Mouse (Mus musculus): ENCODE results near the gene Gm5662.
"Not testable (repeated sequence)": the region's sequence is repeated elsewhere in the genome, so short reads cannot be mapped to it uniquely, and the experiment has no call there.

Gene Gm5662

DNA sequence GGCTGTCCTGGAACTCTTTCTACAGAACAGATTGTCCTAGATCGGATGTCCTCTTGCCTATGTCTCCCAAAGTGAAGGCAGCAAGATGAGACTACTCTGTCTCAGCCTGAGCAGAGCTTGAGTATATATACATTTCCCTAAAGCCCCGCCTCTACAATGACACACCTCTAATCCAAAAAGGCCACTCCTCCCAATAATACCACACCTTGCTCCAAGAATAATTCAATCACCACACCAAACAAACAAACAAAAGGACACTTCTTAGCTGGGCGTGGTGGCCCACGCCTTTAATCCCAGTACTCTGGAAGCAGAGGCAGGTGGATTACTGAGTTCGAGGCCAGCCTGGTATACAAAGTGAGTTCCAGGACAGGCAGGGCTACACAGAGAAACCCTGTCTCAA, at the start of gene Gm5662:
Gene Gm5662 (minus strand): TSS at position 101 of the 400 bp plus-strand sequence.
- DNase-seq (ENCODE audit: low read depth, low spot score), result not testable (repeated sequence)

GRCm38 (mm10) chr12:88323926-88324325, 49.6 kb upstream of the Gm5662 start, which contains the start of gene Gm5039:
Gm5039 (minus strand) TSS chr12:88324026.
- not testable (repeated sequence) for DNase-seq (ENCODE audit: low read depth, low spot score)

DNA sequence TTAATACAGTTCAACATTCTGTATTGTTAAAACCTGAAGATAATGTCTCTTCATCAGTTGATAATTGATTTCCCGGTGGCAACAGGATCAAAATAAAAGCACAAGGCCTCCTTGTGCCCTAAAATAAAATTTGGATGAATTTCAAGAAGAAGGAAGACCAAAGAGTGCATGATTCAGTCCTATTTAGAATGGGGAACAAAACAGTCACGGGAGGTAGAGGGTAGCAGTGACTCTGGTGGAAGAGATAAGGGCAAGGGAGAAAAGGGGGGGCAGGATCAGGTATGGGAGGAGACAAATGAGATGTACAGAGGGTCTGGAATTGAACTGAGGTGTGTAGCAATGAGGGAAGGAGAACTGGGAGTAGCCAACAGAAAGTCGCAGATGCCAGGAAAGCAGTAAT, 40.3 kb upstream of the Gm5662 start:
- no peak for DNase-seq (ENCODE audit: low read depth, low spot score)

DNA sequence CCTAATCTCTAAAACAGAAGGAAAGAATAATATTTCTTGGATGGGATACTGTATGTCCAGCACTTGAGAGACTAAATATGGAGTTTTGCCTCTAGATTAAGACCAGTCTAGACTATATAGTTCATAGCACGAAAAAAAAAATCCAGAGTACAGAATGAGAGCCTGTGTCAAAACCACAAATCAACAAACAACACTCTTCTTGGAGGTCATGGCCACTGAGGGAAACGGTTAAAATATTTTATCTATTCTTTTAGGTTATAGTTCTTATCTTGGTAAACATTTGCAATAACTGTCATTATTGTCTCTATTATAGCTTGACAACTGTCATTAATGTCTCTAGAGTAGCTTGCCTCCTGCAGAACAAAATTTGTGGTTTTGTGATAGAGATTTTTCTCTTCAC, 22.9 kb upstream of the Gm5662 start:
- not testable (repeated sequence) for DNase-seq (ENCODE audit: low read depth, low spot score)

GRCm38 (mm10) chr12:88293082-88293481, 18.8 kb upstream of the Gm5662 start:
- DNase-seq (ENCODE audit: low read depth, low spot score), result not testable (repeated sequence)

DNA sequence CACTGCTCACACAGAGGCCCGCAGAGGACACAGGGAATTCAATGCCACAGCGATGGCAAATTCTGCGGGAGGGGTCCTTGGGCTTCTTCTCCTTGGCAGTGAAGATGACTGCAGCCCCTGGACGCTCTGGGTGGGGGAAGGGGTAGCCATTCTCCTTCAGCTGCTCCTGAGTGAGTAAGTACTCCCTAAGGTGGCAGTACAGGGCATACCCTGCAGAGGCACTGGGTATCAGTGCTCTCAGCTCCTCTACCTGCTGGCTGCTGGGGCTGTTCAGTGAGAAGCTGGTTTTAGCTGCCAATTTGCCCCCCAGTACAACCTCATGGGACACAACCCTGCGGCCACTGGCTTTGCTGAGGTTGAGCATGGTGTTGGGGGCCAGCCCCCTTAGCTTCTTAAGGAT, 10.9 kb upstream of the Gm5662 start:
- DNase-seq (ENCODE audit: low read depth, low spot score), result not testable (repeated sequence)

DNA sequence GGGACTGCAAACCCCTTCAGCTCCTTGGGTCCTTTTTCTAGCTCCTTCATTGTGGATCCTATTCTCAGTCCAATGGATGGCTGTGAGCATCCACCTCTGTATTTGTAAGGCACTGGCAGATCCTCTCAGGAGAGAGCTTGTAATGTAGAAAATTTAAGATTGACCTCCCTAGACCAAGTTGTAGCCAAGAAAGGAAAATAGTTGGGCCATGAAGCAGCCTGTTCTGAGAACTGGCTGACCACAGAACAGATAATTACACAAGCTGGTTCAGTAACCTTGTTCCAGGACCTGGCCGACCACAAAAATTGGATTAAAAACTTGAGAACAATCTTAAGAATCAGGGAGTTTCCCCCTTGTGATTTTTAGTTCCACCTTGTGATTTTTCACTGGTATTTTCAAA, 17.1 kb downstream of the Gm5662 start:
- no peak for DNase-seq (ENCODE audit: low read depth, low spot score)

DNA sequence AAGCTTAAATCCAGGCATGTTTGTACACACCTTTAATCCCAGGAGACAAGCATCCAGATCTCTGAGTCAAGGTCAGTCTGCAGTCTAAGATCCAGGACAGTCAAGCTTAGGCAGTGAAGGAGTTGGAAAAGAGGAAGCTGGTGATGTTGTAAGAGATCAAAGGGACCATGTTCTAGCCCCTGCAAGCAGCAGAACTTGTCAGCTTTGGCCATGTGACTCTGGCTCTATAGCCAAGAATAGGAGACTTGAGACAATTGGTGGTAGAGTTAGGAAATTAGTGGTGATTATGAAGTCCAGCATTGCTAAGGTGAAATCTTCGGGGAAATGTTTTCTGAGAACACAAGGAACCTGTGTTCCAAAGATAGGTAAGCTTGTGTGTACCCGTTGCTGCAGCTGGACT, 18.4 kb downstream of the Gm5662 start:
- DNase-seq (ENCODE audit: low read depth, low spot score), result not testable (repeated sequence)

GRCm38 (mm10) chr12:88250000-88250399, 24.3 kb downstream of the Gm5662 start, which contains the start of gene Gm8332:
Gm8332 (minus strand) TSS chr12:88250100.
- not testable (repeated sequence) for DNase-seq (ENCODE audit: low read depth, low spot score)

DNA sequence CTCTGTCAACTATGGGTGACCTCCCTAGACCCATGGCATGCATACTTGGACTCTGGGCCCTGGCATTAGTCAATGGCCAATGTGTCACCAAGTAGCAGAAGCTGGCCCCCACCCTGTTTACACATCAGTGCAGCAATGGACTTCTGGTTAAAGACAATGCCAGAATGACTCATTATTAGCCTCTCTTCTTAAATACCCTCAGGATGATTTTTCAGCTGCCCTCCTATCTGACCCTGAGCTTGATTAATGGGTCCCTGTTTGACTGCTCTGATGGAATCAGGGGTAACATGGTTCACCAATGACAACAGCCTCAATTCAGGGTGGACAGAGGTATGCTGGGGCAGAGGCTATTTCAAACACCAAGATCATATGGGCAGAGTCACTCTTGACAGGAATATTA, 28.5 kb downstream of the Gm5662 start:
- not testable (repeated sequence) for DNase-seq (ENCODE audit: low read depth, low spot score)

DNA sequence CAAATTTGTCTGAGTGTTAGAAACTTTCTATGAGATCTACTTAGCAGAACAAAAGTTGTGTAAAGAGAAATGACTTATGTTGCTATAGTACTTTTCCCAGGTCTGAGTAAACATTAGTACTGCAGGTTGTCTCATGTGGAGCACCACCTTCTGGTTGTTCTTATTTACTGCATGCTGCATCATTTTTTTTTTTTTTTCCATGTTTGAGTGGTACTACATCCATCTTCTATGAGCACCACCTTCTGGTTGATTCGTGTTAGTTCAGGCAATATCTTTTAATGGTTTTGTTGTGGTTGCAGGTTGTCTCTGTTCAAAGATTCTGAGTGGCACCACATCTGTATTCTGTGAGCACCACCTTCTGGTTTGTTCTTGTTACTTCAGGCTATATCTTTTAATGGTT, 31.4 kb downstream of the Gm5662 start:
- not testable (repeated sequence) for DNase-seq (ENCODE audit: low read depth, low spot score)

All from WW6 (cell line).